Mouse (Mus musculus): ENCODE results near the gene Apoc1. TPM values are rescaled to one million over a fixed set of nuclear protein-coding genes. Genes with fewer than 3 reads are reported as not detected.

The Apoc1 gene
- polyA plus RNA-seq, 1 experiment from 2014 or later: 14.6 TPM

GRCm38 (mm10) chr7:19652614-19653013 lies 39.8 kb downstream of the Apoc1 start:
- no peak for ATAC-seq (ENCODE audit: insufficient number of reproducible peaks, insufficient read depth, low FRiP score, low read depth)

GRCm38 (mm10) chr7:19651063-19651786 lies 41.2 kb downstream of the Apoc1 start:
- H3K4me3 ChIP-seq (ENCODE audit: control insufficient read depth in 1 of 2, insufficient read depth in 1 of 2, low read depth in 1 of 2, low read length in 2 of 2): no peak overlapping the region
- no peak for ATAC-seq (ENCODE audit: insufficient number of reproducible peaks, insufficient read depth, low FRiP score, low read depth)
- no peak overlapping the region for H3K27ac ChIP-seq (replicated peaks in 1 of 2; ENCODE audit: control insufficient read depth in 1 of 2, insufficient read depth in 1 of 2, low read depth in 2 of 2, low read length in 2 of 2)
- 80% methylated on average over 6 of the region's 6 CpGs for WGBS
- no peaks in the 10 kb centered on the region for H3K9me3 ChIP-seq (ENCODE audit: control insufficient read depth, low read length)
- no peak overlapping the region for H3K9ac ChIP-seq (ENCODE audit: low read length)
- peaks cover 85% of the 10 kb centered on the region for H3K36me3 ChIP-seq (ENCODE audit: control insufficient read depth, insufficient read depth, low read length)
- no peaks in the 10 kb centered on the region for H3K27me3 ChIP-seq (ENCODE audit: control insufficient read depth, insufficient read depth, low read length)
- H3K4me1 ChIP-seq (ENCODE audit: control insufficient read depth in 2 of 2, insufficient read depth in 2 of 2, low read length in 2 of 2): 0 out of 4 replicates have a peak, but pooled peaks cover 0 to 4% of the 10 kb centered on the region in 2 experiments
- H3K4me2 ChIP-seq (ENCODE audit: low read length): no peak overlapping the region

More at GRCm38 (mm10) chr7:19652614-19653013, 39.8 kb downstream of the Apoc1 start:
- Histone ChIP-seq H3K27me3 (ENCODE audit: control insufficient read depth, insufficient read depth, low read length) (no peaks in the 10 kb centered on the region), H3K9me3 (ENCODE audit: control insufficient read depth, low read length) (no peaks in the 10 kb centered on the region), H3K4me2 (ENCODE audit: low read length) (no peak overlapping the region), H3K4me1 (ENCODE audit: control insufficient read depth in 2 of 2, insufficient read depth in 2 of 2, low read length in 2 of 2) (0 out of 4 replicates have a peak, but pooled peaks cover 0 to 4% of the 10 kb centered on the region in 2 experiments), H3K36me3 (ENCODE audit: control insufficient read depth, insufficient read depth, low read length) (peaks cover 83% of the 10 kb centered on the region), H3K9ac (ENCODE audit: low read length) (no peak overlapping the region), H3K27ac (replicated peaks in 1 of 2; ENCODE audit: control insufficient read depth in 1 of 2, insufficient read depth in 1 of 2, low read depth in 2 of 2, low read length in 2 of 2) (0 out of 4 replicates have a peak overlapping the region, but pooled peaks of 1 of the 2 experiments have one; percentile 17), H3K4me3 (ENCODE audit: control insufficient read depth in 1 of 2, insufficient read depth in 1 of 2, low read depth in 1 of 2, low read length in 2 of 2) (no peak overlapping the region)
- WGBS: 51% methylated on average over 2 of the region's 2 CpGs

GRCm38 (mm10) chr7:19641223-19641622 lies 51.2 kb downstream of the Apoc1 start:
- Histone ChIP-seq H3K9me3 (ENCODE audit: control insufficient read depth, low read length) (no peaks in the 10 kb centered on the region), H3K36me3 (ENCODE audit: control insufficient read depth, insufficient read depth, low read length) (peaks cover 100% of the 10 kb centered on the region), H3K4me3 (ENCODE audit: control insufficient read depth in 1 of 2, insufficient read depth in 1 of 2, low read depth in 1 of 2, low read length in 2 of 2) (no peak overlapping the region), H3K9ac (ENCODE audit: low read length) (no peak overlapping the region), H3K4me2 (ENCODE audit: low read length) (no peak overlapping the region), H3K4me1 (ENCODE audit: control insufficient read depth in 2 of 2, insufficient read depth in 2 of 2, low read length in 2 of 2) (peaks cover 0 to 4% of the 10 kb centered on the region in 2 experiments; a peak in 1 of 4 replicates), H3K27me3 (ENCODE audit: control insufficient read depth, insufficient read depth, low read length) (no peaks in the 10 kb centered on the region), H3K27ac (replicated peaks in 1 of 2; ENCODE audit: control insufficient read depth in 1 of 2, insufficient read depth in 1 of 2, low read depth in 2 of 2, low read length in 2 of 2) (no peak overlapping the region)
- ATAC-seq (ENCODE audit: insufficient number of reproducible peaks, insufficient read depth, low FRiP score, low read depth): no peak
- 86% methylated on average over 4 of the region's 4 CpGs for WGBS

Other genes with a start within 250 kb of the Apoc1 start
- 9.3 and 10.5 TPM in 2 replicates for gene Mark4, start 233.8 kb downstream of the Apoc1 start, polyA plus RNA-seq (2014; fragmentation: Nextera tagmentation; extraction: Ambion mirVana)
- gene Exoc3l2, start 229.3 kb downstream of the Apoc1 start, polyA plus RNA-seq (2014; fragmentation: Nextera tagmentation; extraction: Ambion mirVana): 1.3 and 1.8 TPM in 2 replicates
- 1.4 and 1.7 TPM in 2 replicates for gene Bloc1s3, start 184.3 kb downstream of the Apoc1 start, polyA plus RNA-seq (2014; fragmentation: Nextera tagmentation; extraction: Ambion mirVana)
- gene Trappc6a, start 184.3 kb downstream of the Apoc1 start, polyA plus RNA-seq (2014; fragmentation: Nextera tagmentation; extraction: Ambion mirVana): 87.3 and 92.9 TPM in 2 replicates
- not detected in 2 replicates for gene Nkpd1, start 174.8 kb downstream of the Apoc1 start, polyA plus RNA-seq (2014; fragmentation: Nextera tagmentation; extraction: Ambion mirVana)
- 2.9 and 5.3 TPM in 2 replicates for gene Ppp1r37, start 129.6 kb downstream of the Apoc1 start, polyA plus RNA-seq (2014; fragmentation: Nextera tagmentation; extraction: Ambion mirVana)
- gene Zfp296, start 115.4 kb downstream of the Apoc1 start, polyA plus RNA-seq (2014; fragmentation: Nextera tagmentation; extraction: Ambion mirVana): 0.13 and 0.38 TPM in 2 replicates
- gene Gemin7, start 115.1 kb downstream of the Apoc1 start, polyA plus RNA-seq (2014; fragmentation: Nextera tagmentation; extraction: Ambion mirVana): 140 and 144 TPM in 2 replicates
- gene Clasrp, start 88.2 kb downstream of the Apoc1 start, polyA plus RNA-seq (2014; fragmentation: Nextera tagmentation; extraction: Ambion mirVana): 26.6 and 29.2 TPM in 2 replicates
- gene Relb, start 63.2 kb downstream of the Apoc1 start, polyA plus RNA-seq (2014; fragmentation: Nextera tagmentation; extraction: Ambion mirVana): 4.8 and 6.1 TPM in 2 replicates
- gene Clptm1, start 27.6 kb downstream of the Apoc1 start, polyA plus RNA-seq (2014; fragmentation: Nextera tagmentation; extraction: Ambion mirVana): 87.6 and 98.6 TPM in 2 replicates
- 0.57 and 2.2 TPM in 2 replicates for gene Apoc2, start 14.7 kb downstream of the Apoc1 start, polyA plus RNA-seq (2014; fragmentation: Nextera tagmentation; extraction: Ambion mirVana)
- gene Gm44805, start 11.2 kb downstream of the Apoc1 start, polyA plus RNA-seq (2014; fragmentation: Nextera tagmentation; extraction: Ambion mirVana): not detected in 2 replicates
- gene Apoc4, start 11.2 kb downstream of the Apoc1 start, polyA plus RNA-seq (2014; fragmentation: Nextera tagmentation; extraction: Ambion mirVana): 0.31 TPM in 1 of 2 replicates, not detected in the other
- 644 and 695 TPM in 2 replicates for gene Apoe, start 6.5 kb upstream of the Apoc1 start, polyA plus RNA-seq (2014; fragmentation: Nextera tagmentation; extraction: Ambion mirVana)
- gene Tomm40, start 22.8 kb upstream of the Apoc1 start, polyA plus RNA-seq (2014; fragmentation: Nextera tagmentation; extraction: Ambion mirVana): 130 and 135 TPM in 2 replicates
- 63.4 and 68.4 TPM in 2 replicates for gene Nectin2, start 57.8 kb upstream of the Apoc1 start, polyA plus RNA-seq (2014; fragmentation: Nextera tagmentation; extraction: Ambion mirVana)
- gene Bcam, start 78.4 kb upstream of the Apoc1 start, polyA plus RNA-seq (2014; fragmentation: Nextera tagmentation; extraction: Ambion mirVana): 293 and 321 TPM in 2 replicates
- 0.53 TPM in 1 of 2 replicates, not detected in the other for gene Cblc, start 104.1 kb upstream of the Apoc1 start, polyA plus RNA-seq (2014; fragmentation: Nextera tagmentation; extraction: Ambion mirVana)
- gene Bcl3, start 130.1 kb upstream of the Apoc1 start, polyA plus RNA-seq (2014; fragmentation: Nextera tagmentation; extraction: Ambion mirVana): 1.7 and 2.0 TPM in 2 replicates
- not detected in 2 replicates for gene Gm19345, start 159.3 kb upstream of the Apoc1 start, polyA plus RNA-seq (2014; fragmentation: Nextera tagmentation; extraction: Ambion mirVana)
- not detected in 2 replicates for gene Ceacam16, start 168.6 kb upstream of the Apoc1 start, polyA plus RNA-seq (2014; fragmentation: Nextera tagmentation; extraction: Ambion mirVana)
- not detected in 2 replicates for gene Ceacam19, start 195.3 kb upstream of the Apoc1 start, polyA plus RNA-seq (2014; fragmentation: Nextera tagmentation; extraction: Ambion mirVana)
- 12.7 and 12.9 TPM in 2 replicates for gene Pvr, start 228.5 kb upstream of the Apoc1 start, polyA plus RNA-seq (2014; fragmentation: Nextera tagmentation; extraction: Ambion mirVana)

Data from heart, embryonic 14.5 days (tissue).